Mouse (Mus musculus) frontal cortex, adult 2 months (tissue): ENCODE results near the gene Amotl2. TPM values are rescaled to one million over a fixed set of nuclear protein-coding genes. Genes with fewer than 3 reads are reported as not detected.

Experiments used
- DNase-seq, 2 experiments: peaks; one replicate each; pipeline ENCODE4 v3.0.0; 2022; ENCODE audit warnings: low spot score in 1 of 2; ENCODE audit errors: extremely low spot score in 1 of 2
- polyA plus RNA-seq: library from polyadenylated mRNA; depleted of rRNA; stranded (reverse); fragments of >200 nt; gene quantifications from 2 replicates; pipeline ENCODE4 v1.2.3, GENCODE M21; 2012

Amotl2 gene
- polyA plus RNA-seq, 1 experiment, result 14.1 TPM

GRCm38 (mm10) chr9:102718676-102719075, 2.2 kb downstream of the Amotl2 start:
- peak in 1 of 2 experiments; percentile 39 for DNase-seq

- DNase-seq, result no peak
These were observed 2.6 kb downstream of the Amotl2 start for GRCm38 (mm10) chr9:102719085-102719484.

- DNase-seq, result no peak
These were observed 3.6 kb downstream of the Amotl2 start for GRCm38 (mm10) chr9:102719936-102720566.

- no peak for DNase-seq
These were observed 4.2 kb downstream of the Amotl2 start for GRCm38 (mm10) chr9:102720567-102721167.

- DNase-seq, result no peak
These were observed 5.0 kb downstream of the Amotl2 start for GRCm38 (mm10) chr9:102721406-102721978.

- DNase-seq, result no peak
These were observed 5.6 kb downstream of the Amotl2 start for GRCm38 (mm10) chr9:102722071-102722561.

GRCm38 (mm10) chr9:102722750-102723149, 6.3 kb downstream of the Amotl2 start:
- no peak for DNase-seq

GRCm38 (mm10) chr9:102723241-102723709, 6.8 kb downstream of the Amotl2 start:
- DNase-seq, result no peak

GRCm38 (mm10) chr9:102723990-102724461, 7.6 kb downstream of the Amotl2 start:
- DNase-seq, result peak; percentile 78 to 79

- DNase-seq, result no peak
These were observed 8.5 kb downstream of the Amotl2 start for GRCm38 (mm10) chr9:102724942-102725341.

GRCm38 (mm10) chr9:102725958-102726654, 9.6 kb downstream of the Amotl2 start:
- DNase-seq, result peak; percentile 41 to 60

GRCm38 (mm10) chr9:102726811-102727210, 10.3 kb downstream of the Amotl2 start:
- no peak for DNase-seq

- DNase-seq, result no peak
These were observed 11.4 kb downstream of the Amotl2 start for GRCm38 (mm10) chr9:102727662-102728468.

GRCm38 (mm10) chr9:102728469-102728747, 11.9 kb downstream of the Amotl2 start:
- DNase-seq, result no peak

GRCm38 (mm10) chr9:102729093-102729845, 12.8 kb downstream of the Amotl2 start:
- DNase-seq, result no peak

- no peak for DNase-seq
These were observed 13.5 kb downstream of the Amotl2 start for GRCm38 (mm10) chr9:102729876-102730413.

GRCm38 (mm10) chr9:102731044-102731471, 14.6 kb downstream of the Amotl2 start:
- DNase-seq, result no peak

- DNase-seq, result no peak
These were observed 15.2 kb downstream of the Amotl2 start for GRCm38 (mm10) chr9:102731574-102732175.

- DNase-seq, result no peak
These were observed 15.9 kb downstream of the Amotl2 start for GRCm38 (mm10) chr9:102732326-102732865.
